Mouse (Mus musculus) bone marrow macrophage, adult 2 months (primary cell): ENCODE measurements around the gene Csrnp2.

Experiments
- CTCF ChIP-seq: IDR thresholded peaks from 2 replicates; pipeline ENCODE4 v1.5.1; 2012; ENCODE audit warnings: low read depth, mild to moderate bottlenecking, low read length, moderate library complexity
- POLR2A ChIP-seq: IDR thresholded peaks from 2 replicates; pipeline ENCODE4 v1.6.1; 2012; ENCODE audit warnings: mild to moderate bottlenecking, low read depth, low read length, borderline replicate concordance

- TF ChIP-seq CTCF: no peak
- no peak for TF ChIP-seq POLR2A
Measured at GRCm38 (mm10) chr15:100537913-100538312, 42.6 kb upstream of the Csrnp2 start.
